Mouse (Mus musculus): ENCODE measurements around the gene Cacna1g. TPM values are rescaled to one million over a fixed set of nuclear protein-coding genes. Genes with fewer than 3 reads are reported as not detected.

The Cacna1g gene
- polyA plus RNA-seq, 1 experiment: 6.5 TPM

DNA sequence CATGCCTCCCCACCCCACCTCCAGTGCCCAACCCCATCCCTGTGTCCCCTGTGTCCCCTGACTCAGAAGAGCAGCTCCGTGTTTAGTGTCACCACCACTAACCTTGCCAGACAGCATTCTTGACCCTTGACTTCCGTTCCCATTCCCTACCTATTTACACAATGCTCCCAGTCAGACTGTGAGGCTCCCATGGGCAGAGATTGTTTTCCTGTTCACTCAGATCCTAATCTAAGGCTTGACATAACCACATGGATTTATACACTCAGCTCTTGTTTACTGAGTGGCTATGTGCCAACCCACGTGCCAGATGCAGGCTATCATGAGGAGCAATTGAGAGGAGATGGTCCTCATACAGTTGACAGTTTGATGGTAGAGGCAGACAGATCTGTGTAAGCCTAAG, 108.7 kb downstream of the Cacna1g start:
- Histone ChIP-seq H3K4me1 (replicated peaks; ENCODE audit: control insufficient read depth, insufficient read depth, low read length) (peaks cover 4% of the 10 kb centered on the region), H3K36me3 (ENCODE audit: control insufficient read depth, insufficient read depth, low read length) (no peaks in the 10 kb centered on the region), H3K4me3 (ENCODE audit: control insufficient read depth, insufficient read depth, low read length) (no peak overlapping the region), H3K27ac (ENCODE audit: control insufficient read depth, insufficient read depth, low read length) (no peak overlapping the region), H3K27me3 (ENCODE audit: control insufficient read depth, insufficient read depth, low read length) (no peaks in the 10 kb centered on the region)
- DNase-seq: no peak
- WGBS: 81% methylated on average over 3 of the region's 3 CpGs
- TF ChIP-seq CTCF (IDR thresholded peaks at IDR 0.05; ENCODE audit: borderline replicate concordance, control insufficient read depth, extremely low read depth, insufficient read depth, low read length, poor library complexity): no peak
- TF ChIP-seq POLR2A (IDR thresholded peaks at IDR 0.05; ENCODE audit: control insufficient read depth, extremely low read depth, insufficient read depth, low read length, poor library complexity): no peak

DNA sequence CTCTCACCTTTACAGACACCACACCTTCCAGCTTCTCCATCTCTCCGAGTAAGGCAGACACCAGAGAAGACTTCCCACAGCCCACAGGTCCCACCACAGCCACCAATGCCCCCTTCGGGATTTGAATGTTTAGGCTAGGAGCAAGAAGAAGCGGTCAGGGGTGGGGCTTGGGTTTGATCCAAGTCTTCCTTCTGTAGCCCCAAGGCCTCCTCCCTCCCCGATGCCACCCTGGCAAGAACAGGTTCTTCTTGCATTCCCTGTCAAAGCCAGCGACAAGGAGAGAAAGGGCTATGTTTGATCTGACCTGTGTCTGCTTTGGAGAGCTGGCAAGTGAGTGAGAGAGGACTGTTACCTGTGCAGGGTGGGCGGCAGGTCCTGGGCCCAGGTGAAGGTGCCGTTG, 110.3 kb downstream of the Cacna1g start:
- WGBS: 85% methylated on average over 7 of the region's 7 CpGs
- H3K36me3 ChIP-seq (ENCODE audit: control insufficient read depth, insufficient read depth, low read length): no peaks in the 10 kb centered on the region
- no peak for TF ChIP-seq POLR2A (IDR thresholded peaks at IDR 0.05; ENCODE audit: control insufficient read depth, extremely low read depth, insufficient read depth, low read length, poor library complexity)
- TF ChIP-seq CTCF (IDR thresholded peaks at IDR 0.05; ENCODE audit: borderline replicate concordance, control insufficient read depth, extremely low read depth, insufficient read depth, low read length, poor library complexity): no peak
- DNase-seq: no peak
- no peak overlapping the region for H3K27ac ChIP-seq (ENCODE audit: control insufficient read depth, insufficient read depth, low read length)
- H3K4me3 ChIP-seq (ENCODE audit: control insufficient read depth, insufficient read depth, low read length): no peak overlapping the region
- H3K4me1 ChIP-seq (replicated peaks; ENCODE audit: control insufficient read depth, insufficient read depth, low read length): no peaks in the 10 kb centered on the region
- H3K27me3 ChIP-seq (ENCODE audit: control insufficient read depth, insufficient read depth, low read length): no peaks in the 10 kb centered on the region

DNA sequence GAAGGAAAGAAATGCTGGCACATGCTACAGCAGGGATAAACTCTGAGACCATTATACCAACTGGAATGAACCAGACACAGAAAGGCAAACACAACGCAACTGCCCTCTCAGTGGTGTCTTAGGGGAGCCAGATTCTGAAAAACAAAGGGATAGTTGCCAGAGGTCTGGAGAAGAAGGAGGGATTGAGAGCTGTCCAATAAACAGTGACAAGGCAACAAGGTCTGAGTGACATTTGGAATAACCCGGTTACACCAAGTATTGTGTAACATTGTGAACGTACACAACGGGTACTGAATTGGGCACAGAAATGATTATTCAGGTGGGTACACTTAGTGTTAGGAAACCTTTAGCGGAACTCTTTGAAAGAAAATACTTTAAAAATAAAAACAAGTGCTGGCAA, 111.9 kb downstream of the Cacna1g start:
- no peak for DNase-seq
- Histone ChIP-seq H3K27ac (ENCODE audit: control insufficient read depth, insufficient read depth, low read length) (no peak overlapping the region), H3K4me3 (ENCODE audit: control insufficient read depth, insufficient read depth, low read length) (no peak overlapping the region), H3K36me3 (ENCODE audit: control insufficient read depth, insufficient read depth, low read length) (no peaks in the 10 kb centered on the region), H3K27me3 (ENCODE audit: control insufficient read depth, insufficient read depth, low read length) (no peaks in the 10 kb centered on the region), H3K4me1 (replicated peaks; ENCODE audit: control insufficient read depth, insufficient read depth, low read length) (no peaks in the 10 kb centered on the region)
- TF ChIP-seq CTCF (IDR thresholded peaks at IDR 0.05; ENCODE audit: borderline replicate concordance, control insufficient read depth, extremely low read depth, insufficient read depth, low read length, poor library complexity) (no peak), POLR2A (IDR thresholded peaks at IDR 0.05; ENCODE audit: control insufficient read depth, extremely low read depth, insufficient read depth, low read length, poor library complexity) (no peak)
- WGBS: 97% methylated on average over 5 of the region's 5 CpGs

DNA sequence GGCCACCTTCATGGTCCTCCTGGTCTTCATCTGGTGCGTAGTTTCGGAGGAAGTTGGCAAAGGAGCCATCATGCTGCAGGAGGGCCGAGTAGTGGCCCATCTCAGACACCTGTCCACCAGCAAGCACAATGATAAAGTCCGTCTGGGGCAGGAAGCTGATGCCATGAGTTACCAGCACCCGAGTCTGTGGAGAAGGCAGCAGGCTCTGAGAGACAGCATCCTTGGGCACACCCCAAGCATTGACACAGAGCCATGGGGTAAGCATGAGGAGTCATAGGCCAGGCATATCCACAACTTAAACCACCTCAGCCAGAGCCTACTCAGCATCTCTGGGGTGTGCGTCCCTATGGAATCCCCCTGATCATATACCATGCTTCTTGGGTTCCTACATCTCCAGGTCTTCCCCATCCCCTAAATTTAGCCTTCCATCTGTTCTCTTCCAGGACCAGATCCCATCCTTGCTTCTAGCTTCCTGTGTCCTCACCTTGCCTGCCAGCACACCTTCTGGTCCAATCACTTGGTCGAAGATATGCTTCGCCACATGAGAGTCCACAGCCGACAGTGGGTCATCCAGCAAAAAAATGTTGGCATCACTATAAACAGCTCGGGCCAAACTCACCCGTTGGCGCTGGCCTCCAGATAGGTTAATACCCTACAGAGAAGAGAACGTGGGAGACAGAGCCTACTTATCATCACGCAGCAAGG, 112.7 kb downstream of the Cacna1g start:
- 94% methylated on average over 14 of the region's 14 CpGs for WGBS
- DNase-seq: no peak

DNA sequence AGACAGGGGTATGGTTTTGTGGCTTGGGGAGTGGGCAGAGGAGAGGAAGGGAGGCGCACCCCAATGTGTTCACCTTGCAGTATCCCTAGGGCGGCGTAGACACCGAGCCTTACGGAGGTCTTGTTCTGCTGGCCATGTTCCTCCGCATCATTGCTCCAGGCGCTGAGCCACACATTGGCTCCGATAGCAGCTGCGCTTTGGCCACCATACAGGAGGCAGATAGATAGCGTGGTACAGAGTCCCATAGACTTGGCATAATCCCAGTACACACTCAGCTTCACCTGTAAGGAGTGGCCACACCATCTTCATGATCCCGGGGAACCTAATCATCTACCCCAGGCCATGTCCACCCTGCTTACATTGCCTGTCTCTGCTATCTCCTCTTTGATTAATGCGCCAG, 114.8 kb downstream of the Cacna1g start:
- WGBS: 96% methylated on average over 12 of the region's 12 CpGs
- DNase-seq: no peak

More for the DNA sequence above, 112.7 kb downstream of the Cacna1g start:
- Histone ChIP-seq H3K36me3 (ENCODE audit: control insufficient read depth, insufficient read depth, low read length) (no peaks in the 10 kb centered on the region), H3K27ac (ENCODE audit: control insufficient read depth, insufficient read depth, low read length) (no peak overlapping the region), H3K27me3 (ENCODE audit: control insufficient read depth, insufficient read depth, low read length) (no peaks in the 10 kb centered on the region), H3K4me3 (ENCODE audit: control insufficient read depth, insufficient read depth, low read length) (no peak overlapping the region), H3K4me1 (replicated peaks; ENCODE audit: control insufficient read depth, insufficient read depth, low read length) (no peaks in the 10 kb centered on the region)
- no peak for TF ChIP-seq CTCF (IDR thresholded peaks at IDR 0.05; ENCODE audit: borderline replicate concordance, control insufficient read depth, extremely low read depth, insufficient read depth, low read length, poor library complexity)
- no peak for TF ChIP-seq POLR2A (IDR thresholded peaks at IDR 0.05; ENCODE audit: control insufficient read depth, extremely low read depth, insufficient read depth, low read length, poor library complexity)

More for the DNA sequence above, 114.8 kb downstream of the Cacna1g start:
- no peaks in the 10 kb centered on the region for H3K4me1 ChIP-seq (replicated peaks; ENCODE audit: control insufficient read depth, insufficient read depth, low read length)
- TF ChIP-seq CTCF (IDR thresholded peaks at IDR 0.05; ENCODE audit: borderline replicate concordance, control insufficient read depth, extremely low read depth, insufficient read depth, low read length, poor library complexity): no peak
- TF ChIP-seq POLR2A (IDR thresholded peaks at IDR 0.05; ENCODE audit: control insufficient read depth, extremely low read depth, insufficient read depth, low read length, poor library complexity): no peak
- H3K4me3 ChIP-seq (ENCODE audit: control insufficient read depth, insufficient read depth, low read length): no peak overlapping the region
- H3K36me3 ChIP-seq (ENCODE audit: control insufficient read depth, insufficient read depth, low read length): no peaks in the 10 kb centered on the region
- no peaks in the 10 kb centered on the region for H3K27me3 ChIP-seq (ENCODE audit: control insufficient read depth, insufficient read depth, low read length)
- no peak overlapping the region for H3K27ac ChIP-seq (ENCODE audit: control insufficient read depth, insufficient read depth, low read length)

Other genes with a start within 250 kb of the Cacna1g start
- gene Wfikkn2, start 228.2 kb downstream of the Cacna1g start, polyA plus RNA-seq (2012; rRNA removed): 28.2 and 34.4 TPM in 2 replicates
- gene Gm21885, start 192.3 kb downstream of the Cacna1g start, polyA plus RNA-seq (2012; rRNA removed): not detected in 2 replicates
- 20.7 and 26.4 TPM in 2 replicates for gene Luc7l3, start 152.2 kb downstream of the Cacna1g start, polyA plus RNA-seq (2012; rRNA removed)
- 117 and 120 TPM in 2 replicates for gene Ankrd40, start 146.2 kb downstream of the Cacna1g start, polyA plus RNA-seq (2012; rRNA removed)
- gene Abcc3, start 81.2 kb downstream of the Cacna1g start, polyA plus RNA-seq (2012; rRNA removed): 21.5 and 28.4 TPM in 2 replicates
- 0.04 and 0.39 TPM in 2 replicates for gene Spata20, start 12.0 kb upstream of the Cacna1g start, polyA plus RNA-seq (2012; rRNA removed)
- 1.8 and 3.3 TPM in 2 replicates for gene Epn3, start 25.8 kb upstream of the Cacna1g start, polyA plus RNA-seq (2012; rRNA removed)
- gene Mycbpap, start 47.5 kb upstream of the Cacna1g start, polyA plus RNA-seq (2012; rRNA removed): 0.13 and 0.19 TPM in 2 replicates
- gene Rsad1, start 75.1 kb upstream of the Cacna1g start, polyA plus RNA-seq (2012; rRNA removed): 5.4 and 6.8 TPM in 2 replicates
- 0.59 TPM in 2 replicates for gene Chad, start 90.8 kb upstream of the Cacna1g start, polyA plus RNA-seq (2012; rRNA removed)
- gene Acsf2, start 127.7 kb upstream of the Cacna1g start, polyA plus RNA-seq (2012; rRNA removed): 15.8 and 24.6 TPM in 2 replicates
- 62.3 and 68.2 TPM in 2 replicates for gene Lrrc59, start 155.6 kb upstream of the Cacna1g start, polyA plus RNA-seq (2012; rRNA removed)
- 33.9 and 34.7 TPM in 2 replicates for gene Mrpl27, start 179.6 kb upstream of the Cacna1g start, polyA plus RNA-seq (2012; rRNA removed)
- gene Eme1, start 179.8 kb upstream of the Cacna1g start, polyA plus RNA-seq (2012; rRNA removed): 8.9 and 12.8 TPM in 2 replicates
- gene Xylt2, start 203.3 kb upstream of the Cacna1g start, polyA plus RNA-seq (2012; rRNA removed): 81.9 and 95.3 TPM in 2 replicates
- gene Gm11541, start 230.3 kb upstream of the Cacna1g start, polyA plus RNA-seq (2012; rRNA removed): not detected in 2 replicates

All from thymus, adult 2 months (tissue).